Mouse (Mus musculus): ENCODE results near the gene Klk9. TPM values are rescaled to one million over a fixed set of nuclear protein-coding genes. Genes with fewer than 3 reads are reported as not detected.

Gene Klk9
- polyA plus RNA-seq (2014; fragmentation: Nextera tagmentation; extraction: Ambion mirVana), result not detected in 2 replicates

- no peak for DNase-seq
- WGBS, result 79% methylated on average over 7 of the region's 7 CpGs
- H3K27ac ChIP-seq (replicated peaks; ENCODE audit: low read depth, low read length), result no peak within 1 kb of the TSS
Measured at GRCm38 (mm10) chr7:43791591-43791990, at the start of gene Klk9. Gene Klk9, plus strand, starts transcription at chr7:43791891.

GRCm38 (mm10) chr7:43747788-43748187 is 43.9 kb upstream of the Klk9 start:
- peak; percentile 7 for DNase-seq
- H3K27me3 ChIP-seq (ENCODE audit: control insufficient read depth, insufficient read depth, low read length), result no peaks in the 10 kb centered on the region

More at GRCm38 (mm10) chr7:43791591-43791990, at the start of gene Klk9:
- no peak within 1 kb of the TSS for H3K9ac ChIP-seq (replicated peaks; ENCODE audit: low read length)
- H3K27me3 ChIP-seq (ENCODE audit: control insufficient read depth, insufficient read depth, low read length), result peaks cover 12% of the 10 kb centered on the region; the same call in 1 of the 2 replicates
- no peak within 1 kb of the TSS for H3K4me2 ChIP-seq (ENCODE audit: low read length)
- H3K4me3 ChIP-seq (replicated peaks; ENCODE audit: low read depth, low read length), result no peak within 1 kb of the TSS
- no peaks in the 10 kb centered on the region for H3K9me3 ChIP-seq (ENCODE audit: control insufficient read depth, low read length)
- no peak for ATAC-seq (ENCODE audit: low FRiP score, low TSS enrichment)
- H3K36me3 ChIP-seq (ENCODE audit: control insufficient read depth, insufficient read depth, low read length), result no peaks in the 10 kb centered on the region
- H3K4me1 ChIP-seq (ENCODE audit: control insufficient read depth, insufficient read depth, low read length), result 0 out of 2 replicates have a peak, but pooled peaks cover 3% of the 10 kb centered on the region

GRCm38 (mm10) chr7:43752806-43753205 is 38.9 kb upstream of the Klk9 start:
- Histone ChIP-seq H3K27me3 (ENCODE audit: control insufficient read depth, insufficient read depth, low read length) (no peaks in the 10 kb centered on the region), H3K9ac (replicated peaks; ENCODE audit: low read length) (no peak overlapping the region), H3K9me3 (ENCODE audit: control insufficient read depth, low read length) (no peaks in the 10 kb centered on the region), H3K4me1 (ENCODE audit: control insufficient read depth, insufficient read depth, low read length) (no peaks in the 10 kb centered on the region), H3K27ac (replicated peaks; ENCODE audit: low read depth, low read length) (no peak overlapping the region), H3K4me2 (ENCODE audit: low read length) (no peak overlapping the region), H3K4me3 (replicated peaks; ENCODE audit: low read depth, low read length) (no peak overlapping the region), H3K36me3 (ENCODE audit: control insufficient read depth, insufficient read depth, low read length) (no peaks in the 10 kb centered on the region)
- ATAC-seq (ENCODE audit: low FRiP score, low TSS enrichment) (no peak), DNase-seq (no peak)
- 75% methylated on average over 2 of the region's 2 CpGs for WGBS

More at GRCm38 (mm10) chr7:43747788-43748187, 43.9 kb upstream of the Klk9 start:
- Histone ChIP-seq H3K9me3 (ENCODE audit: control insufficient read depth, low read length) (no peaks in the 10 kb centered on the region), H3K9ac (replicated peaks; ENCODE audit: low read length) (no peak overlapping the region), H3K27ac (replicated peaks; ENCODE audit: low read depth, low read length) (no peak overlapping the region), H3K36me3 (ENCODE audit: control insufficient read depth, insufficient read depth, low read length) (no peaks in the 10 kb centered on the region), H3K4me3 (replicated peaks; ENCODE audit: low read depth, low read length) (no peak overlapping the region), H3K4me1 (ENCODE audit: control insufficient read depth, insufficient read depth, low read length) (no peaks in the 10 kb centered on the region), H3K4me2 (ENCODE audit: low read length) (no peak overlapping the region)
- ATAC-seq (ENCODE audit: low FRiP score, low TSS enrichment), result no peak
- WGBS, result 55% methylated on average over 1 of the region's 1 CpGs

- no peak overlapping the region for H3K4me3 ChIP-seq (replicated peaks; ENCODE audit: low read depth, low read length)
- WGBS, result 24% methylated on average over 8 of the region's 8 CpGs
- H3K27me3 ChIP-seq (ENCODE audit: control insufficient read depth, insufficient read depth, low read length), result no peaks in the 10 kb centered on the region
- H3K4me1 ChIP-seq (ENCODE audit: control insufficient read depth, insufficient read depth, low read length), result no peaks in the 10 kb centered on the region
- H3K4me2 ChIP-seq (ENCODE audit: low read length), result no peak overlapping the region
- no peak for ATAC-seq (ENCODE audit: low FRiP score, low TSS enrichment)
- DNase-seq, result peak; percentile 31
- no peaks in the 10 kb centered on the region for H3K9me3 ChIP-seq (ENCODE audit: control insufficient read depth, low read length)
- no peak overlapping the region for H3K27ac ChIP-seq (replicated peaks; ENCODE audit: low read depth, low read length)
- H3K9ac ChIP-seq (replicated peaks; ENCODE audit: low read length), result no peak overlapping the region
- no peaks in the 10 kb centered on the region for H3K36me3 ChIP-seq (ENCODE audit: control insufficient read depth, insufficient read depth, low read length)
Measured at GRCm38 (mm10) chr7:43766484-43766883, 25.2 kb upstream of the Klk9 start.

GRCm38 (mm10) chr7:43768597-43768996 is 23.1 kb upstream of the Klk9 start, which contains the start of gene Klk12:
Gene Klk12, plus strand, starts transcription at chr7:43768897.
- H3K9me3 ChIP-seq (ENCODE audit: control insufficient read depth, low read length), result no peaks in the 10 kb centered on the region
- H3K4me1 ChIP-seq (ENCODE audit: control insufficient read depth, insufficient read depth, low read length), result no peaks in the 10 kb centered on the region
- ATAC-seq (ENCODE audit: low FRiP score, low TSS enrichment), result no peak
- no peaks in the 10 kb centered on the region for H3K36me3 ChIP-seq (ENCODE audit: control insufficient read depth, insufficient read depth, low read length)
- 88% methylated on average over 4 of the region's 4 CpGs for WGBS
- no peak within 1 kb of the TSS for H3K9ac ChIP-seq (replicated peaks; ENCODE audit: low read length)
- no peak within 1 kb of the TSS for H3K27ac ChIP-seq (replicated peaks; ENCODE audit: low read depth, low read length)
- H3K27me3 ChIP-seq (ENCODE audit: control insufficient read depth, insufficient read depth, low read length), result no peaks in the 10 kb centered on the region
- H3K4me3 ChIP-seq (replicated peaks; ENCODE audit: low read depth, low read length), result no peak within 1 kb of the TSS
- DNase-seq, result no peak
- H3K4me2 ChIP-seq (ENCODE audit: low read length), result no peak within 1 kb of the TSS

GRCm38 (mm10) chr7:43769636-43770035 is 22.1 kb upstream of the Klk9 start:
- ATAC-seq (ENCODE audit: low FRiP score, low TSS enrichment) (no peak), DNase-seq (no peak)
- no peaks in the 10 kb centered on the region for H3K9me3 ChIP-seq (ENCODE audit: control insufficient read depth, low read length)
- no peak overlapping the region for H3K9ac ChIP-seq (replicated peaks; ENCODE audit: low read length)
- H3K27ac ChIP-seq (replicated peaks; ENCODE audit: low read depth, low read length), result no peak overlapping the region
- H3K36me3 ChIP-seq (ENCODE audit: control insufficient read depth, insufficient read depth, low read length), result no peaks in the 10 kb centered on the region
- H3K4me2 ChIP-seq (ENCODE audit: low read length), result no peak overlapping the region
- H3K4me1 ChIP-seq (ENCODE audit: control insufficient read depth, insufficient read depth, low read length), result no peaks in the 10 kb centered on the region
- H3K4me3 ChIP-seq (replicated peaks; ENCODE audit: low read depth, low read length), result no peak overlapping the region
- 93% methylated on average over 8 of the region's 8 CpGs for WGBS
- no peaks in the 10 kb centered on the region for H3K27me3 ChIP-seq (ENCODE audit: control insufficient read depth, insufficient read depth, low read length)

- WGBS, result 95% methylated on average over 10 of the region's 10 CpGs
Measured at GRCm38 (mm10) chr7:43770701-43771100, 21.0 kb upstream of the Klk9 start.

GRCm38 (mm10) chr7:43771916-43772315 is 19.8 kb upstream of the Klk9 start:
- no peaks in the 10 kb centered on the region for H3K36me3 ChIP-seq (ENCODE audit: control insufficient read depth, insufficient read depth, low read length)
- DNase-seq, result no peak
- no peak overlapping the region for H3K4me2 ChIP-seq (ENCODE audit: low read length)
- no peaks in the 10 kb centered on the region for H3K27me3 ChIP-seq (ENCODE audit: control insufficient read depth, insufficient read depth, low read length)
- H3K9me3 ChIP-seq (ENCODE audit: control insufficient read depth, low read length), result no peaks in the 10 kb centered on the region
- no peak overlapping the region for H3K27ac ChIP-seq (replicated peaks; ENCODE audit: low read depth, low read length)
- 95% methylated on average over 6 of the region's 6 CpGs for WGBS
- H3K9ac ChIP-seq (replicated peaks; ENCODE audit: low read length), result no peak overlapping the region
- ATAC-seq (ENCODE audit: low FRiP score, low TSS enrichment), result no peak
- no peak overlapping the region for H3K4me3 ChIP-seq (replicated peaks; ENCODE audit: low read depth, low read length)
- no peaks in the 10 kb centered on the region for H3K4me1 ChIP-seq (ENCODE audit: control insufficient read depth, insufficient read depth, low read length)

More at GRCm38 (mm10) chr7:43770701-43771100, 21.0 kb upstream of the Klk9 start:
- no peaks in the 10 kb centered on the region for H3K27me3 ChIP-seq (ENCODE audit: control insufficient read depth, insufficient read depth, low read length)
- no peak overlapping the region for H3K4me3 ChIP-seq (replicated peaks; ENCODE audit: low read depth, low read length)
- no peaks in the 10 kb centered on the region for H3K4me1 ChIP-seq (ENCODE audit: control insufficient read depth, insufficient read depth, low read length)
- DNase-seq, result no peak
- H3K4me2 ChIP-seq (ENCODE audit: low read length), result no peak overlapping the region
- ATAC-seq (ENCODE audit: low FRiP score, low TSS enrichment), result no peak
- no peak overlapping the region for H3K27ac ChIP-seq (replicated peaks; ENCODE audit: low read depth, low read length)
- H3K36me3 ChIP-seq (ENCODE audit: control insufficient read depth, insufficient read depth, low read length), result no peaks in the 10 kb centered on the region
- H3K9me3 ChIP-seq (ENCODE audit: control insufficient read depth, low read length), result no peaks in the 10 kb centered on the region
- no peak overlapping the region for H3K9ac ChIP-seq (replicated peaks; ENCODE audit: low read length)

GRCm38 (mm10) chr7:43772901-43773300 is 18.8 kb upstream of the Klk9 start:
- Histone ChIP-seq H3K4me1 (ENCODE audit: control insufficient read depth, insufficient read depth, low read length) (no peaks in the 10 kb centered on the region), H3K27me3 (ENCODE audit: control insufficient read depth, insufficient read depth, low read length) (no peaks in the 10 kb centered on the region), H3K4me2 (ENCODE audit: low read length) (no peak overlapping the region), H3K36me3 (ENCODE audit: control insufficient read depth, insufficient read depth, low read length) (no peaks in the 10 kb centered on the region), H3K4me3 (replicated peaks; ENCODE audit: low read depth, low read length) (no peak overlapping the region), H3K9ac (replicated peaks; ENCODE audit: low read length) (no peak overlapping the region), H3K9me3 (ENCODE audit: control insufficient read depth, low read length) (no peaks in the 10 kb centered on the region), H3K27ac (replicated peaks; ENCODE audit: low read depth, low read length) (no peak overlapping the region)
- 85% methylated on average over 3 of the region's 3 CpGs for WGBS
- no peak for ATAC-seq (ENCODE audit: low FRiP score, low TSS enrichment)
- DNase-seq, result no peak
